Mouse (Mus musculus) stomach, adult 2 months (tissue): ENCODE data around the gene Alyref. TPM values are rescaled to one million over a fixed set of nuclear protein-coding genes. Genes with fewer than 3 reads are reported as not detected.

Experiments
- polyA plus RNA-seq: library from polyadenylated mRNA; depleted of rRNA; stranded (reverse); fragments of >200 nt; gene quantifications from 2 replicates; pipeline ENCODE4 v1.2.3, GENCODE M21; 2012; rRNA removed

Gene Alyref
- 5.8 and 8.6 TPM in 2 replicates for polyA plus RNA-seq

GRCm38 (mm10) chr11:120598283-120598989 lies at the start of gene Alyref, which contains the start of gene Anapc11:
Alyref (minus strand) TSS chr11:120598365.
Anapc11 (plus strand) TSS chr11:120598421.

GRCm38 (mm10) chr11:120643601-120643987 lies 45.4 kb upstream of the Alyref start, which contains the start of gene Pycr1:
Pycr1 (minus strand) TSS chr11:120643769.

GRCm38 (mm10) chr11:120633520-120634343 lies 35.6 kb upstream of the Alyref start, which contains the start of gene Mafg:
Mafg (minus strand) TSS chr11:120633600.

GRCm38 (mm10) chr11:120625152-120625775 lies 27.1 kb upstream of the Alyref start, which contains the start of gene Sirt7:
Sirt7 (minus strand) TSS chr11:120625240.

GRCm38 (mm10) chr11:120617519-120618112 lies 19.5 kb upstream of the Alyref start, which contains the start of gene Pcyt2:
Pcyt2 (minus strand) TSS chr11:120617936.

DNA sequence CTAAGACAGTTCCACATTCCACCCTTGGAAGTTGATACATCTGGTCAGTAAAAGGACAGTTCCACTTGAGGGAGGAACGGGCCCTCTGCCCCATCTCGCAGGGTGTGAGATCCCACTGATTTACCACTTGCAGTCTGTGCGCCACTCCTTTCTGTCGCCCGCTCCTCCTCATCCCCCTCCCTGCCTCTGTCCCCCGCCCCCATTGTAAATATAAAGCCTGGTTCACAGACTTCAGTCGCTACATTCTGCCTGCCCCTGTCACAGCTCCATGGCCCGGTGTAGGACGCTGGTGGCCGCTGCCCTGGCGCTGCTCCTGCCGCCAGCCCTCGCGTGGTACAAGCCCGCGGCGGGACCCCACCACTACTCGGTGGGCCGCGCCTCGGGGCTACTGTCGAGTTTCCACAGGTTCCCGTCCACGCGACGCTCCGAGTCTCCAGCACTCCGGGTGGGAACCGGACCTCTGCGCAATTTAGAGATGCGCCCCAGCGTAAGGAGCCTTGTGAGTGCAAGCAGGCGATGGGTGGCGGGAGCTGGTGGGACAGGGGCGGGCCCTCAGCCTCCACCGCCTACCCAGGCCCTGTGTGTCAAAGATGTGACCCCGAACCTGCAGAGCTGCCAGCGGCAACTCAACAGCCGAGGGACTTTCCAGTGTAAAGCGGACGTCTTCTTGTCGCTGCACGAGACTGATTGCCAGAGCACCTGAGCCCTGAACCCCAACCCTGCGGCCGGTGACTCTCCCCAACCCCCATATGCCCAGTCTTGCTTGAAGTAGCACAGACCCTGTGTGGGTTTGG lies 10.3 kb upstream of the Alyref start, which contains the start of gene Npb:
TSS of gene Npb (plus strand) at position 237 of the 794 bp plus-strand sequence.

DNA sequence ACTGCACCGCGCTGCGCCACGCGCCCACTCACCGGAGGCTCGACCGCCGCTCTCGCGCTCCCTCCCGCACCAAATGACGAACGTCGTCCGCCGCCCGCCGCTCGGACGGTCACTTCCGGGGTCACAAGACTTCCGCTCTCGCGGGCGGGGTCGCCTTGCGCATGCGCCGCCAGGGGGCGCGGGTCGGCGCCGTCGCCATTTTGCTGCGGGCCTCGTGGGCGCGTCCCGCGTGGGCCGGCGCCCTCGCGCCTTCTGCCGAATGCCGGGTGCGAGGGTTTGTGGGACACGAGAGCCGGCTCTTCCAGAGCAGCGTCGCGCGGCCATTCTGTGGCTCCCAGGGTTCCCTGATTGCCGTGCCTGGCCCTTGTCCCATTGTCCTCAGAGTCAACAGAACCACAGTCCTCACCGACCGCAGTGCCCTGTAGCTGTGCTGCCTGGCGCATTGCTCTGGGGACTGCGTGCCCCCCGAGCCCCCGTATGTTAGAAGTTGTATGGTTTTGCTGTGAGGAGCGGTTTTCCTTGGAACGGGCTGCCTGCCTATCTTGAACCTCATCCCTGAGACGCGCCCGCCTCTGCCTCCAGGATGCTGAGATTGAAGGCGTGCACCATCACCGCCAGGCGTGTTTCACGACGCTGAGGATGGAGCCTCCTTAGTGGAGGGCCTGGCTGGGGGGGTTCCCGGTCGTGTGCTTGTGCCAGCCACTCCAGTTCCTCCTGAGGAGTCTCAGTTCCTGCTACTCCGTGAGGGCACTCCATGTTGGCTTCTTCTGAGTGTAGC lies 16.5 kb downstream of the Alyref start, which contains the start of gene Arhgdia:
TSS of gene Arhgdia (minus strand) at position 135 of the 778 bp plus-strand sequence.

DNA sequence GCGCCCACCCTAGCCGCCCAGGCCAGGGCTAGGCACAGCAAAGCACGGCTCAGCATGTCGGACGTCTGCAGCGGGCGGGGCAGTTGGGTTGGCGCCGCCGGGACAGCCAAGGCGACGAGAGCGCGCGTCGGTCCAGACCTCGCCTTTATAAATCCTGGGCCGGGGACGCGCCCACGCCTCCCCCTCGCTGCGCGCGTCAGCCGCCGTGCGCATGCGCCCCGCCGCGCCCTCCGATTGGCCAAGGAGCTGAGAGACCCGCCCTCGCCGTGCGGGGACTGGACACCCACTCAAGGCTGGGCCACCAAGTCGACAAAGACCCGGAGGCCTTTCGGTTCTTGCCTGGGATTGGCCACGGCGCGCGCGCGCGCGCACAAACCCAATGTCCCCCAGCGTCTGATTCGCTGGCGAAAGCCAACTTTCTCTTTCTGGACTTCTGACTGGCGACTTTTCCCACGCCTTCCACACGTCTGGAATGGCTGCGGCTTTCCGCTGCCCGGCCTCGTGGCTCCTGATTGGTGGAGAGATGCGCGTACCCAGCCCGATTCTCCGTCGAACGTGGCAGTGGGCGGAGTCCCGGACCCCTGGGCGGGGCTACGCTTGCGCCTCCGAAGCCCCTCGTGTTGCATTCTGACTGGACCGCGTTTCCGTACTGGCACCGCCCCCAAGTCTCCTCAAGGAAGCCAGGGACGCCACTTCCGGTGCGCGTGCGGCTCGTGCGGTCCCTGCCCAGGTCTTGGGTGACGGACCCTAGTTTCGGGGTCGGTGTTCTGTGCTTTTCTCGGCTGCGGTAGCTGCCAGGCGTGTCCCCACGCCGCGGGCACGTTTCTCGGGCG lies 25.2 kb downstream of the Alyref start, which contains the start of gene P4hb:
TSS of gene P4hb (minus strand) at position 502 of the 833 bp plus-strand sequence.

GRCm38 (mm10) chr11:120550810-120551440 lies 47.2 kb downstream of the Alyref start, which contains the start of gene Ppp1r27:
Ppp1r27 (minus strand) TSS chr11:120551132.

DNA sequence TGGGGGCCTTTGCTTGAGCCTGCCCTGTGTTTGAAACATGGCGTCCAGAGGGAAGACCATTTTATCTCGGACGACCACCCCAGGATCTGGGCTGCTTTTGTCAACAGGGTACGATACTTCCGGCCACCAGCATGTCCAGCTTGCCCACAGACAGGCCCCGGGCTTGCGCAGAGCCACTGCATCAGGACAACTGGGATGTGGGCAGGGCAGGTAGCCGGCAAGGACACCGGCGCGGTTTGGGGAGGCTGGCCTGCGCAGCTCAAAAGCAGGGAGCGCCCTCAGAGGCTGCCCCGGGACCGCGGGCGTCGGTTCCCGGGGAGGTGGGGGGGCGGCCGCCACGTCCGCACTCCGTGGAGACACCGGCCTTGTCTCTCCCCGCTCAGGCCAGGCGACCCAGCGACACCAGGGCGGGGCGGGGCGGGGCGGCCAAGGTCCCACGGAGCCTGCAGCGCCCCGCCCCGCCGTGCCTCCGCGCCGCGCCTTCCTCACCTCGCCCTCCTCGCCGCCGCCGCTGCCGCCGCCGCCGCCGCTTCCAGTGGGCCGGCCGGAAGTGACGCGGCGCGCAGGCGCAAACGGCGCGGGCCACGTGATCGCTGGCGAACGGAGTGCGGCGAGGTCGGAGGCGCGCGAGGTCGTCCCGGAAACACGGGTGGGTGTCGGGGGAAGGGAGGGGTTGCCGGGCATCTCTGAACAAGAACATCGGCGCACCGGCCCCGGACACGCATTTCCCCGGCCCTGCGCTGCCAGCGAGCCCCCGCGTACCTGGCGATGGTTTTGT lies 48.8 kb downstream of the Alyref start, which contains the start of gene Mcrip1:
TSS of gene Mcrip1 (minus strand) at position 560 of the 778 bp plus-strand sequence.

Other genes with a start within 250 kb of the Alyref start
- gene Actg1, start 249.8 kb downstream of the Alyref start, polyA plus RNA-seq: 1,088 and 1,192 TPM in 2 replicates
- 0.05 and 0.09 TPM in 2 replicates for gene Fscn2, start 236.8 kb downstream of the Alyref start, polyA plus RNA-seq
- gene Faap100, start 219.6 kb downstream of the Alyref start, polyA plus RNA-seq: 31.6 and 51.6 TPM in 2 replicates
- 28.8 and 32.2 TPM in 2 replicates for gene Nploc4, start 160.7 kb downstream of the Alyref start, polyA plus RNA-seq
- not detected in 2 replicates for gene Tspan10, start 155.7 kb downstream of the Alyref start, polyA plus RNA-seq
- gene Pde6g, start 144.9 kb downstream of the Alyref start, polyA plus RNA-seq: 0.18 and 0.35 TPM in 2 replicates
- 15.7 and 34.1 TPM in 2 replicates for gene Oxld1, start 140.3 kb downstream of the Alyref start, polyA plus RNA-seq
- gene Ccdc137, start 140.2 kb downstream of the Alyref start, polyA plus RNA-seq: 3.0 and 4.9 TPM in 2 replicates
- 7.5 and 11.8 TPM in 2 replicates for gene Arl16, start 130.8 kb downstream of the Alyref start, polyA plus RNA-seq
- gene Mrpl12, start 113.8 kb downstream of the Alyref start, polyA plus RNA-seq: 83.7 and 108 TPM in 2 replicates
- 158 and 235 TPM in 2 replicates for gene Slc25a10, start 106.5 kb downstream of the Alyref start, polyA plus RNA-seq
- gene Gcgr, start 67.7 kb downstream of the Alyref start, polyA plus RNA-seq: 0.55 and 0.69 TPM in 2 replicates
- gene Mcrip1, start 48.6 kb downstream of the Alyref start, polyA plus RNA-seq: 40.9 and 56.7 TPM in 2 replicates
- gene Ppp1r27, start 47.2 kb downstream of the Alyref start, polyA plus RNA-seq: 1.6 and 1.8 TPM in 2 replicates
- gene P4hb, start 25.1 kb downstream of the Alyref start, polyA plus RNA-seq: 153 and 166 TPM in 2 replicates
- 426 and 509 TPM in 2 replicates for gene Arhgdia, start 16.7 kb downstream of the Alyref start, polyA plus RNA-seq
- 72.4 and 94.8 TPM in 2 replicates for gene Anapc11, start 56 bp upstream of the Alyref start, polyA plus RNA-seq
- gene Npb, start 10.1 kb upstream of the Alyref start, polyA plus RNA-seq: 58.0 and 94.3 TPM in 2 replicates
- gene Pcyt2, start 19.6 kb upstream of the Alyref start, polyA plus RNA-seq: 138 and 161 TPM in 2 replicates
- gene Sirt7, start 26.9 kb upstream of the Alyref start, polyA plus RNA-seq: 51.2 and 54.2 TPM in 2 replicates
- 21.0 and 21.3 TPM in 2 replicates for gene Mafg, start 35.2 kb upstream of the Alyref start, polyA plus RNA-seq
- 29.3 and 57.1 TPM in 2 replicates for gene Pycr1, start 45.4 kb upstream of the Alyref start, polyA plus RNA-seq
- 0.97 and 1.2 TPM in 2 replicates for gene Myadml2, start 49.8 kb upstream of the Alyref start, polyA plus RNA-seq
- 1.1 and 1.4 TPM in 2 replicates for gene Notum, start 62.8 kb upstream of the Alyref start, polyA plus RNA-seq
- 70.2 and 73.5 TPM in 2 replicates for gene Aspscr1, start 74.6 kb upstream of the Alyref start, polyA plus RNA-seq
- 41.1 and 48.0 TPM in 2 replicates for gene Cenpx, start 115.4 kb upstream of the Alyref start, polyA plus RNA-seq
- gene Lrrc45, start 115.6 kb upstream of the Alyref start, polyA plus RNA-seq: 13.7 and 15.6 TPM in 2 replicates
- 7.0 and 10.6 TPM in 2 replicates for gene Rac3, start 123.1 kb upstream of the Alyref start, polyA plus RNA-seq
- gene Dcxr, start 128.9 kb upstream of the Alyref start, polyA plus RNA-seq: 54.6 and 59.7 TPM in 2 replicates
- 69.9 and 82.3 TPM in 2 replicates for gene Cbr2, start 133.7 kb upstream of the Alyref start, polyA plus RNA-seq
- gene Hmga1b, start 164.4 kb upstream of the Alyref start, polyA plus RNA-seq: 0.87 and 18.1 TPM in 2 replicates
- 36.8 and 56.8 TPM in 2 replicates for gene Rfng, start 185.8 kb upstream of the Alyref start, polyA plus RNA-seq
- gene Gps1, start 185.9 kb upstream of the Alyref start, polyA plus RNA-seq: 65.1 and 81.6 TPM in 2 replicates
- 16.7 and 20.0 TPM in 2 replicates for gene Dus1l, start 198.0 kb upstream of the Alyref start, polyA plus RNA-seq
- 320 and 400 TPM in 2 replicates for gene Fasn, start 226.2 kb upstream of the Alyref start, polyA plus RNA-seq